Mouse (Mus musculus) brain, embryonic 14.5 days (tissue): ENCODE measurements around the gene Pthlh. TPM values are rescaled to one million over a fixed set of nuclear protein-coding genes. Genes with fewer than 3 reads are reported as not detected.

Source experiments
- DNase-seq: peaks from one replicate; pipeline ENCODE4 v3.0.0-alpha.2; 2011; ENCODE audit warnings: low read depth
- CTCF ChIP-seq: fragments of 200-500 bp; IDR thresholded peaks from 2 replicates; pipeline ENCODE4 v1.5.1; 2012; ENCODE audit warnings: inconsistent platforms, mild to moderate bottlenecking, moderate library complexity, borderline replicate concordance; ENCODE audit not compliant: insufficient read depth, insufficient read length; ENCODE audit errors: extremely low read depth
- POLR2A ChIP-seq: fragments of 200-500 bp; IDR thresholded peaks from 2 replicates; pipeline ENCODE4 v1.6.1; 2012; ENCODE audit warnings: mild to moderate bottlenecking, inconsistent platforms, borderline replicate concordance; ENCODE audit not compliant: poor library complexity, insufficient read depth, insufficient read length, severe bottlenecking; ENCODE audit errors: extremely low read depth
- polyA plus RNA-seq: library from polyadenylated mRNA; depleted of rRNA; stranded (reverse); fragments of >200 nt; gene quantifications from 2 replicates; pipeline ENCODE4 v1.2.3, GENCODE M21; 2012; rRNA removed

Gene Pthlh
- polyA plus RNA-seq, 1 experiment: 3.2 TPM

GRCm38 (mm10) chr6:147260766-147261165 is 3.2 kb downstream of the Pthlh start:
- TF ChIP-seq POLR2A: no peak
- no peak for DNase-seq

GRCm38 (mm10) chr6:147247782-147248181 is 16.2 kb downstream of the Pthlh start:
- TF ChIP-seq CTCF (no peak), POLR2A (no peak)
- no peak for DNase-seq

DNA sequence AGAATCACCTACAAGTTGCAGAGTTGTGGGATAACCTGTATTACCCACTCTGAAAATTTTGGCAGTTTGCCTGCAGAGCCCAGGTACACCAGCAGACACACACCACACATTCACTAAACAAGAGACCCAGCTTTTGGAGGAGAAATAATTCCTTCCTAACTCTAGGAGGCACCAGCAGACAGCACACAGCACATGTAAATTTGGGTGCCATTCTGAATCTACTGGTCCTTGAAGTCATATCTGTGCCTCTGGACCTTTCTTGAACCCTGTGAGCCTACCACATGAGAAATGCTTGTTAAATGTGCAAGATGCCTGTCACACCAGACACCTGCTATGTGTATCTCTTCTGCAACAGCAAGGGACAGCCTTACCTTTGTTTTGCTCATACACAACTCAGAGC is 19.7 kb downstream of the Pthlh start:
- TF ChIP-seq POLR2A (no peak), CTCF (no peak)
- no peak for DNase-seq

GRCm38 (mm10) chr6:147243655-147244054 is 20.3 kb downstream of the Pthlh start:
- DNase-seq: peak; percentile 64
- TF ChIP-seq POLR2A (no peak), CTCF (no peak)

DNA sequence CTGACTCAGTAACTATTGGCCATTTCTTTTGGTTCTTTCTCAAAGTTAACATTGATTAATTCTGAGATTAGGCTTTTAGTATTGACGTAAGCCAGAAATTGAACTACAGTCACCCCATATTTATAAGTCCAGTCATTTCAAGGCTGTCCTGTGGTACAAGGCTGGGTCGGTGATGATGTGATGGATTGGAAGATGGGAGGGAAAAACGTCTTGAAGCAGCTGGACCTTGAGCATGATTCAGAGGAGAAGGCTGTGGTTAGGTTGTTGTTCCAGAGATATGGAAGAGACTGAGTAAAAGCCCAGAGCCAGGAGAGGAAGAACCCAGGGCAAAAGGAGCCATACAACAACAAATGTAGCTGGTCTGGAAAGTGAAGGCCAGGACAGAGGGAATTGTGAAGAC is 22.4 kb downstream of the Pthlh start:
- no peak for DNase-seq
- TF ChIP-seq POLR2A (no peak), CTCF (no peak)

GRCm38 (mm10) chr6:147240203-147240804 is 23.7 kb downstream of the Pthlh start:
- TF ChIP-seq CTCF (peak; percentile 85), POLR2A (no peak)
- peak; percentile 84 for DNase-seq

DNA sequence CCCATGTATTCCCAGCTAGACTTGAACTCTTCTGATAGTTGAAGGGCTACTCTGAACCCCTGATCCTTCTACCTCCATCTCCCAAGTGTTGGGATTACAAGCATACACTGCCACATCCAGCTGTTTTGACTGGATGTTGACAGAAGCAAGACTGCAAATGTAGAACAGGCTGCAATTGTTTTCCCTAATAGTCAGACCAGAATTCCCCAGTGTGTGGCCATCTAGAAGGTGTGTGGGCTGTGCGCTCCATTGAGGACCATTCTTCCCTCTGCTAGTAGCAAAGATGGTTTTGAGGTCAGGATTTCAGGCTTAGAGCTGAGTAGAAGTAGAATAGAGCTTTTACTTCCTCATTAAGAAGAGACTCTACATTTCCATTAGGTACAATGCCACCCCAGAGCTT is 37.3 kb downstream of the Pthlh start:
- no peak for DNase-seq
- no peak for TF ChIP-seq POLR2A
- no peak for TF ChIP-seq CTCF

DNA sequence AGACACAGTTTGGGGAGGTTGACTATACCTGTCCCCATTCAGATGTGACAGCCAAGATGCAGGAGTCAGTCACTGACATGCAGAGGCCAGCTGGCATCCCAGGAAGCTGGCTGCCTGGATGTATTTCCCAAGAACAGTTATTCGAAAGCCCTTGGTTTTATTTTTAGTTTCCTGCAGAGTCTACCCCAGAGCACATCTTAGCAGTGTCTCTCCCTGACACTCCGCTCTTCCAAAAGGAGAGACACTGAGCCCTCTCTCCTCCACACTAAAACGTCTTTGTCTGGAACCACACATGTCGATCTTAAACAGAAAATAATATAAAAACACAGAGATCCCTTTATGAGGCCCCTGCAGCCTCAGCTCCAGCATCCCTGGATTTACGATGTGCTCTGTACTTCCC is 44.9 kb downstream of the Pthlh start:
- TF ChIP-seq CTCF: no peak
- TF ChIP-seq POLR2A: no peak
- DNase-seq: no peak

- DNase-seq: peak; percentile 6
- TF ChIP-seq POLR2A: no peak
- TF ChIP-seq CTCF: no peak
These were observed 47.8 kb downstream of the Pthlh start for GRCm38 (mm10) chr6:147216156-147216555.

DNA sequence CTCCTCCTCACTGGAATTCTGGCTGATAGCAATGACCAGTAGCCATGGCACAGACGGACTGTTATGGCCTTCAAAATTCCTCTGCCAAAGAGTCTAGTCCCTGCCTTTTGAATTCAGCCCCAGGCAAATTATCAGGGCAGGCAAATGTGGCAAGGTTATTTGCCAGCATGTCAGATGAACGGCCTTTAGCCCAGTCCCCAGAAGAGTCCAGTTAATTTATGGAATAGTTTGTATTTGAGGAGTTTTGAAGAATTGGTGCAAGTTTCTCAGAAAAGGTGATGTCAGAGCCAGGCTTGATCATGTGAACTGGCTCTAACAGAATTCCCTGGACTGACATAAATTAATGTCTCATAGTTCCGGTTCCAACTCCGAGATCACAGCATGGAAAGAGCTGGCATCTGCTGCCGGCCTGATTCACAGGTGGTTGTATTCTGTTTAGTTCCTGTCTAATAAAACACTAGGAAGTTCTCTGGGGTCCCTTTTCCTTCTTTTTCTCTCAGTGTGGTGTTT is 56.1 kb downstream of the Pthlh start:
- no peak for TF ChIP-seq POLR2A
- no peak for TF ChIP-seq CTCF
- DNase-seq: no peak

Other genes with a start within 250 kb of the Pthlh start
- gene Rep15, start 231.6 kb downstream of the Pthlh start, polyA plus RNA-seq: 0.58 and 0.66 TPM in 2 replicates
- 29.8 and 30.9 TPM in 2 replicates for gene Mrps35, start 221.4 kb downstream of the Pthlh start, polyA plus RNA-seq
- 0.35 and 0.59 TPM in 2 replicates for gene Mansc4, start 177.2 kb downstream of the Pthlh start, polyA plus RNA-seq
- gene Klhl42, start 172.8 kb downstream of the Pthlh start, polyA plus RNA-seq: 10.9 and 13.0 TPM in 2 replicates
- 22.5 and 28.0 TPM in 2 replicates for gene Ccdc91, start 211.6 kb upstream of the Pthlh start, polyA plus RNA-seq